Mouse (Mus musculus) adrenal gland, adult 10 weeks (tissue): Measurements from ENCODE around the gene Gjb4. TPM values are rescaled to one million over a fixed set of nuclear protein-coding genes. Genes with fewer than 3 reads are reported as not detected.

Experiments
- polyA plus RNA-seq: library from polyadenylated mRNA; stranded (reverse); fragments of 350-450 nt; fragmentation: Illumina TruSeq; extraction: RNeasy Lipid Tissue Mini Kit (QIAGEN cat#74804); gene quantifications from one replicate; pipeline ENCODE4 v1.2.3, GENCODE M21; 2014; ENCODE audit warnings: low read depth, low replicate concordance

Gjb4 gene
- not detected for polyA plus RNA-seq

GRCm38 (mm10) chr4:127353951-127354438 is at the start of gene Gjb4:
Gene Gjb4 (minus strand): TSS chr4:127354081.

DNA sequence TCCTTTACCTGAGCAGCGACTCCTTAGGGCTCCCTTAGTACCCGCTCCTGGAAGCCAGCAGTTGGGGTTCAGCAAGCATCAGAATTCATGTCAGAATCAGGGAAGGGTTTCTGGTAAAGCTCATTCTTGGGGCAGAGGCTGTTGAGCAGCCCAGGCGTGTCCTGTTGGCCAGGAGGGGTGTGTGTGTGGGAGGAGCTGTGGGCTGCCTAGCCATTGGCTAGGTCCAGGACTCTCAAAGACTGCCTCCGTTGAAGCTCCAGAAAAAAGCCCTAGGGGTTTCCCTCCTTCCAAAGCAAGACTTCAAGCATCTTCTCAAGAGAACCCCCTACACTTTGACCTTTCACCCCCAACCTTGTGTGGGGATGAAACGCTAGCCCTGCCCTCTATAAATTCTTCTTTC is 4.1 kb upstream of the Gjb4 start, which contains the start of gene Gjb5:
Gene Gjb5 (minus strand): TSS at position 164 of the 400 bp plus-strand sequence.

GRCm38 (mm10) chr4:127330181-127331100 is 23.4 kb downstream of the Gjb4 start, which contains the start of gene Gjb3:
Gene Gjb3 (minus strand): TSS chr4:127330844.

DNA sequence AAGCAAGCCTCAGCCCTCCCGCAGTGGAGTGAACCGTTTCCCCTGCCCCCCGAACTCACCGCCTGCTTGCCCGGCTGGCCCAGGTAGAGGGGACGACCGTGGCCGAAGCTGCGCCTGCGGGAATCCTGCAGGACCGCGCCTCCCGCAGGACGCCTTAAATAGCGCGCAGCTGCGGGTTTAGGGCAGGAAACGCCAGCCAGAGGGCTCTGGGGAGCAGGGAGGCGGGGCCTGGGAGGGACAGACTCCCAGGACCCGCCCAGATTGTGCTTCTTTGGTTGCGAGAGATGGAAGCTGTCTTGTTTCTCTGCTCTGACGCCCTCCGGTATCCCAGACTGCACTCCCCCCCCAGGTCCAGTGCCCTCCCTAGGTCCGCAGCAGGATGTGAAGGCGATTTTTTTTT is 40.0 kb downstream of the Gjb4 start, which contains the start of gene Gja4:
Gene Gja4 (minus strand): TSS at position 179 of the 400 bp plus-strand sequence.

Other genes starting within 250 kb of the Gjb4 start
- 43.5 TPM for gene Tmem35b, start 230.4 kb downstream of the Gjb4 start, polyA plus RNA-seq
- not detected for gene Dlgap3, start 184.9 kb downstream of the Gjb4 start, polyA plus RNA-seq
- 3.7 TPM for gene Smim12, start 110.3 kb downstream of the Gjb4 start, polyA plus RNA-seq
- gene Gja4, start 40.0 kb downstream of the Gjb4 start, polyA plus RNA-seq, result 0.35 TPM
- not detected for gene Gjb3, start 23.2 kb downstream of the Gjb4 start, polyA plus RNA-seq
- not detected for gene Gjb5, start 4.1 kb upstream of the Gjb4 start, polyA plus RNA-seq